Mouse (Mus musculus): ENCODE results near the gene Olfr657. TPM values are rescaled to one million over a fixed set of nuclear protein-coding genes. Genes with fewer than 3 reads are reported as not detected.

Olfr657 gene
- not detected in 2 replicates for polyA plus RNA-seq (2014; fragmentation: Nextera tagmentation; extraction: Ambion mirVana)

GRCm38 (mm10) chr7:104624494-104624893, at the start of gene Olfr657:
Olfr657 (plus strand) TSS chr7:104624794.
- Histone ChIP-seq H3K27ac (ENCODE audit: low read depth, low read length) (no peak within 1 kb of the TSS), H3K27me3 (ENCODE audit: control insufficient read depth, insufficient read depth, low read length) (no peaks in the 10 kb centered on the region), H3K9me3 (ENCODE audit: control insufficient read depth, low read length) (no peaks in the 10 kb centered on the region), H3K9ac (ENCODE audit: low read length) (no peak within 1 kb of the TSS), H3K4me3 (ENCODE audit: low read depth, low read length) (no peak within 1 kb of the TSS), H3K4me1 (replicated peaks; ENCODE audit: control insufficient read depth, insufficient read depth, low read length) (no peaks in the 10 kb centered on the region), H3K4me2 (ENCODE audit: low read depth, low read length, severe bottlenecking) (no peak within 1 kb of the TSS), H3K36me3 (ENCODE audit: control insufficient read depth, insufficient read depth, low read length) (no peaks in the 10 kb centered on the region)
- DNase-seq (ENCODE audit: low spot score): no peak
- ATAC-seq (replicated peaks; ENCODE audit: low FRiP score): no peak

GRCm38 (mm10) chr7:104577014-104577413, 47.6 kb upstream of the Olfr657 start, which contains the start of gene Olfr653:
Olfr653 (plus strand) TSS chr7:104577314.
- no peak within 1 kb of the TSS for H3K4me2 ChIP-seq (ENCODE audit: low read depth, low read length, severe bottlenecking)
- WGBS: 80% methylated on average over 2 of the region's 2 CpGs
- H3K27me3 ChIP-seq (ENCODE audit: control insufficient read depth, insufficient read depth, low read length): no peaks in the 10 kb centered on the region
- H3K9ac ChIP-seq (ENCODE audit: low read length): no peak within 1 kb of the TSS
- H3K9me3 ChIP-seq (ENCODE audit: control insufficient read depth, low read length): no peaks in the 10 kb centered on the region
- ATAC-seq (replicated peaks; ENCODE audit: low FRiP score): no peak
- no peak for DNase-seq (ENCODE audit: low spot score)
- H3K27ac ChIP-seq (ENCODE audit: low read depth, low read length): no peak within 1 kb of the TSS
- no peaks in the 10 kb centered on the region for H3K36me3 ChIP-seq (ENCODE audit: control insufficient read depth, insufficient read depth, low read length)
- H3K4me1 ChIP-seq (replicated peaks; ENCODE audit: control insufficient read depth, insufficient read depth, low read length): no peaks in the 10 kb centered on the region
- H3K4me3 ChIP-seq (ENCODE audit: low read depth, low read length): no peak within 1 kb of the TSS

GRCm38 (mm10) chr7:104580846-104581245, 43.7 kb upstream of the Olfr657 start:
- Histone ChIP-seq H3K4me3 (ENCODE audit: low read depth, low read length) (no peak overlapping the region), H3K36me3 (ENCODE audit: control insufficient read depth, insufficient read depth, low read length) (no peaks in the 10 kb centered on the region), H3K4me1 (replicated peaks; ENCODE audit: control insufficient read depth, insufficient read depth, low read length) (no peaks in the 10 kb centered on the region), H3K27me3 (ENCODE audit: control insufficient read depth, insufficient read depth, low read length) (no peaks in the 10 kb centered on the region), H3K9ac (ENCODE audit: low read length) (no peak overlapping the region), H3K9me3 (ENCODE audit: control insufficient read depth, low read length) (no peaks in the 10 kb centered on the region), H3K4me2 (ENCODE audit: low read depth, low read length, severe bottlenecking) (no peak overlapping the region), H3K27ac (ENCODE audit: low read depth, low read length) (no peak overlapping the region)
- DNase-seq (ENCODE audit: low spot score) (no peak), ATAC-seq (replicated peaks; ENCODE audit: low FRiP score) (no peak)
- WGBS: 88% methylated on average over 4 of the region's 4 CpGs

GRCm38 (mm10) chr7:104581429-104581828, 43.2 kb upstream of the Olfr657 start:
- Histone ChIP-seq H3K4me1 (replicated peaks; ENCODE audit: control insufficient read depth, insufficient read depth, low read length) (no peaks in the 10 kb centered on the region), H3K36me3 (ENCODE audit: control insufficient read depth, insufficient read depth, low read length) (no peaks in the 10 kb centered on the region), H3K4me3 (ENCODE audit: low read depth, low read length) (no peak overlapping the region), H3K4me2 (ENCODE audit: low read depth, low read length, severe bottlenecking) (no peak overlapping the region), H3K27me3 (ENCODE audit: control insufficient read depth, insufficient read depth, low read length) (no peaks in the 10 kb centered on the region), H3K9me3 (ENCODE audit: control insufficient read depth, low read length) (no peaks in the 10 kb centered on the region), H3K9ac (ENCODE audit: low read length) (no peak overlapping the region), H3K27ac (ENCODE audit: low read depth, low read length) (no peak overlapping the region)
- DNase-seq (ENCODE audit: low spot score) (no peak), ATAC-seq (replicated peaks; ENCODE audit: low FRiP score) (no peak)
- WGBS: 86% methylated on average over 4 of the region's 4 CpGs

GRCm38 (mm10) chr7:104586725-104587124, 37.9 kb upstream of the Olfr657 start, which contains the start of gene Olfr654:
Olfr654 (plus strand) TSS chr7:104587025.
- Histone ChIP-seq H3K4me2 (ENCODE audit: low read depth, low read length, severe bottlenecking) (no peak within 1 kb of the TSS), H3K9ac (ENCODE audit: low read length) (no peak within 1 kb of the TSS), H3K27me3 (ENCODE audit: control insufficient read depth, insufficient read depth, low read length) (no peaks in the 10 kb centered on the region), H3K4me1 (replicated peaks; ENCODE audit: control insufficient read depth, insufficient read depth, low read length) (no peaks in the 10 kb centered on the region), H3K27ac (ENCODE audit: low read depth, low read length) (no peak within 1 kb of the TSS), H3K36me3 (ENCODE audit: control insufficient read depth, insufficient read depth, low read length) (no peaks in the 10 kb centered on the region), H3K9me3 (ENCODE audit: control insufficient read depth, low read length) (no peaks in the 10 kb centered on the region), H3K4me3 (ENCODE audit: low read depth, low read length) (no peak within 1 kb of the TSS)
- no peak for DNase-seq (ENCODE audit: low spot score)
- ATAC-seq (replicated peaks; ENCODE audit: low FRiP score): no peak
- WGBS: 86% methylated on average over 4 of the region's 4 CpGs

- Histone ChIP-seq H3K4me2 (ENCODE audit: low read depth, low read length, severe bottlenecking) (no peak overlapping the region), H3K27me3 (ENCODE audit: control insufficient read depth, insufficient read depth, low read length) (no peaks in the 10 kb centered on the region), H3K27ac (ENCODE audit: low read depth, low read length) (no peak overlapping the region), H3K9ac (ENCODE audit: low read length) (no peak overlapping the region), H3K4me3 (ENCODE audit: low read depth, low read length) (no peak overlapping the region), H3K36me3 (ENCODE audit: control insufficient read depth, insufficient read depth, low read length) (no peaks in the 10 kb centered on the region), H3K4me1 (replicated peaks; ENCODE audit: control insufficient read depth, insufficient read depth, low read length) (no peaks in the 10 kb centered on the region), H3K9me3 (ENCODE audit: control insufficient read depth, low read length) (no peaks in the 10 kb centered on the region)
- 85% methylated on average over 5 of the region's 5 CpGs for WGBS
- DNase-seq (ENCODE audit: low spot score): no peak
- no peak for ATAC-seq (replicated peaks; ENCODE audit: low FRiP score)
Measured at GRCm38 (mm10) chr7:104588274-104588673, 36.3 kb upstream of the Olfr657 start.

- no peaks in the 10 kb centered on the region for H3K36me3 ChIP-seq (ENCODE audit: control insufficient read depth, insufficient read depth, low read length)
- H3K9ac ChIP-seq (ENCODE audit: low read length): no peak within 1 kb of the TSS
- H3K27me3 ChIP-seq (ENCODE audit: control insufficient read depth, insufficient read depth, low read length): no peaks in the 10 kb centered on the region
- no peak within 1 kb of the TSS for H3K4me3 ChIP-seq (ENCODE audit: low read depth, low read length)
- DNase-seq (ENCODE audit: low spot score): no peak
- H3K27ac ChIP-seq (ENCODE audit: low read depth, low read length): no peak within 1 kb of the TSS
- H3K4me1 ChIP-seq (replicated peaks; ENCODE audit: control insufficient read depth, insufficient read depth, low read length): no peaks in the 10 kb centered on the region
- ATAC-seq (replicated peaks; ENCODE audit: low FRiP score): no peak
- no peak within 1 kb of the TSS for H3K4me2 ChIP-seq (ENCODE audit: low read depth, low read length, severe bottlenecking)
- no peaks in the 10 kb centered on the region for H3K9me3 ChIP-seq (ENCODE audit: control insufficient read depth, low read length)
- WGBS: 79% methylated on average over 2 of the region's 2 CpGs
Measured at GRCm38 (mm10) chr7:104601679-104602078, 22.9 kb upstream of the Olfr657 start, which contains the start of gene Olfr655. Olfr655 (minus strand) TSS chr7:104601779.

GRCm38 (mm10) chr7:104603173-104603572, 21.4 kb upstream of the Olfr657 start:
- Histone ChIP-seq H3K4me1 (replicated peaks; ENCODE audit: control insufficient read depth, insufficient read depth, low read length) (no peaks in the 10 kb centered on the region), H3K4me3 (ENCODE audit: low read depth, low read length) (no peak overlapping the region), H3K27me3 (ENCODE audit: control insufficient read depth, insufficient read depth, low read length) (no peaks in the 10 kb centered on the region), H3K4me2 (ENCODE audit: low read depth, low read length, severe bottlenecking) (no peak overlapping the region), H3K9me3 (ENCODE audit: control insufficient read depth, low read length) (no peaks in the 10 kb centered on the region), H3K27ac (ENCODE audit: low read depth, low read length) (no peak overlapping the region), H3K36me3 (ENCODE audit: control insufficient read depth, insufficient read depth, low read length) (no peaks in the 10 kb centered on the region), H3K9ac (ENCODE audit: low read length) (no peak overlapping the region)
- ATAC-seq (replicated peaks; ENCODE audit: low FRiP score) (peak; percentile 60; the same call in 1 of the 2 replicates), DNase-seq (ENCODE audit: low spot score) (peak; percentile 59)
- WGBS: 3% methylated on average over 3 of the region's 3 CpGs

GRCm38 (mm10) chr7:104604727-104605126, 19.9 kb upstream of the Olfr657 start:
- ATAC-seq (replicated peaks; ENCODE audit: low FRiP score): no peak
- Histone ChIP-seq H3K4me3 (ENCODE audit: low read depth, low read length) (no peak overlapping the region), H3K27me3 (ENCODE audit: control insufficient read depth, insufficient read depth, low read length) (no peaks in the 10 kb centered on the region), H3K9me3 (ENCODE audit: control insufficient read depth, low read length) (no peaks in the 10 kb centered on the region), H3K36me3 (ENCODE audit: control insufficient read depth, insufficient read depth, low read length) (no peaks in the 10 kb centered on the region), H3K4me2 (ENCODE audit: low read depth, low read length, severe bottlenecking) (no peak overlapping the region), H3K27ac (ENCODE audit: low read depth, low read length) (no peak overlapping the region), H3K4me1 (replicated peaks; ENCODE audit: control insufficient read depth, insufficient read depth, low read length) (no peaks in the 10 kb centered on the region), H3K9ac (ENCODE audit: low read length) (no peak overlapping the region)
- DNase-seq (ENCODE audit: low spot score): no peak

Measured in forebrain, embryonic 11.5 days (tissue).